Mouse (Mus musculus) adipocyte (in vitro differentiated cells): ENCODE data around the gene Lfng.

Experiments
- DNase-seq: peaks from one replicate; pipeline ENCODE4 v3.0.0-alpha.2; 2016; ENCODE audit warnings: low spot score

Lfng gene

GRCm38 (mm10) chr5:140641254-140641928, 34.3 kb downstream of the Lfng start:
- peak; percentile 87 for DNase-seq

GRCm38 (mm10) chr5:140642076-140642475, 35.0 kb downstream of the Lfng start:
- DNase-seq, result peak; percentile 33

- no peak for DNase-seq
These were observed 37.1 kb downstream of the Lfng start for GRCm38 (mm10) chr5:140644263-140644662.

GRCm38 (mm10) chr5:140644702-140645201, 37.6 kb downstream of the Lfng start:
- no peak for DNase-seq

GRCm38 (mm10) chr5:140645454-140645853, 38.3 kb downstream of the Lfng start:
- DNase-seq, result no peak

GRCm38 (mm10) chr5:140646171-140646570, 39.1 kb downstream of the Lfng start:
- DNase-seq, result no peak

- DNase-seq, result no peak
These were observed 40.1 kb downstream of the Lfng start for GRCm38 (mm10) chr5:140647031-140647760.

GRCm38 (mm10) chr5:140647821-140648518, 40.9 kb downstream of the Lfng start:
- peak; percentile 63 for DNase-seq

GRCm38 (mm10) chr5:140648519-140649100, 41.5 kb downstream of the Lfng start, which contains the start of gene Ttyh3:
Gene Ttyh3 (minus strand): TSS chr5:140649031.
- no peak for DNase-seq

GRCm38 (mm10) chr5:140649101-140649667, 42.1 kb downstream of the Lfng start:
- DNase-seq, result peak; percentile 98

GRCm38 (mm10) chr5:140649881-140650414, 42.8 kb downstream of the Lfng start:
- no peak for DNase-seq

- DNase-seq, result no peak
These were observed 44.1 kb downstream of the Lfng start for GRCm38 (mm10) chr5:140651231-140651630.

GRCm38 (mm10) chr5:140652587-140652986, 45.5 kb downstream of the Lfng start:
- no peak for DNase-seq

- no peak for DNase-seq
These were observed 47.2 kb downstream of the Lfng start for GRCm38 (mm10) chr5:140654096-140654845.

GRCm38 (mm10) chr5:140659607-140660272, 52.6 kb downstream of the Lfng start:
- no peak for DNase-seq

GRCm38 (mm10) chr5:140660398-140660797, 53.3 kb downstream of the Lfng start:
- DNase-seq, result no peak

GRCm38 (mm10) chr5:140661427-140661826, 54.3 kb downstream of the Lfng start:
- DNase-seq, result no peak

GRCm38 (mm10) chr5:140661875-140662643, 54.9 kb downstream of the Lfng start:
- no peak for DNase-seq
